Mouse (Mus musculus): ENCODE measurements at regions not wholly inside any gene's neighbourhood (a gene's known extent, or its start where the extent isn't known, plus 50 kb on each side); places are given as distances from the start of the nearest gene placed in this dataset.
A peak's percentile ranks its signal among the peaks of the same experiment; 100 is the strongest.

DNA sequence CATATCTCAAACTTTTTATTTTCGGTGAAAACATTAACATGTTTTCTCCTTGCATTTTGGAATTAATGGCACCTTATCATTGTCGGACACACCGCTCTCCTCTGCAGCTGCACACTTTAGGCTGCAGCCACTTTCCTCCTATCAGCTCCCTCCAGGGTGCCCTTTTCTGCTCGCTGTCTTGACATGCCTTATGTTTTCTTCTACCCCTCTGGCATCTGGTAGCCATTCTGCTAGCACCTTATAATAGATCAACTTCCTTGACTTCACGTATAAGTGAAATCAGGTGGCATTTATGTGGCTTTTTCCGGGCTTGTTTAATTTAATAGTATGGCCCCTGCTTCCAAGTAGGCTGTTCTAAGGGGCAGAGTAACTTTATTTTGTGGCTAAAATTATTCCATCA, 747.8 kb downstream of the Slitrk6 start:
- DNase-seq (ENCODE audit: low spot score) = no peak

DNA sequence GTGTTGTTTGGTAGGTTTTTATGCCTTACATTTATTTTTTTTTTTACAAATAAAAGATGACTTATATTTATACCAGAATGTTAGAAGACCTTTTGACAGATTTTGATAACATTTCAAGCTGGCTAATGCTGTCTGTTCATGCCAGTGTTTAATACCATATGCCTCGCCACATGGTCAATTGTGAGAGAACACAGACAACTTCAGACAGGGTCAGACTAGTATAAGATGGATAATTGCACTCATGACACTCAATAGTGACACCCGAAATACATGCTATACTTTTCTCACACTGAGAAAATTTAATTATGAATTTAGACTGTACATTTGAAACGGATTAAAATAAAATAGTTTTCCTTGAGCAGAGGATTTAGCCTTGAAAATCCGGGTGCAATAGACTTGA, 769.9 kb downstream of the Slitrk6 start:
- no peak for DNase-seq (ENCODE audit: low spot score)

DNA sequence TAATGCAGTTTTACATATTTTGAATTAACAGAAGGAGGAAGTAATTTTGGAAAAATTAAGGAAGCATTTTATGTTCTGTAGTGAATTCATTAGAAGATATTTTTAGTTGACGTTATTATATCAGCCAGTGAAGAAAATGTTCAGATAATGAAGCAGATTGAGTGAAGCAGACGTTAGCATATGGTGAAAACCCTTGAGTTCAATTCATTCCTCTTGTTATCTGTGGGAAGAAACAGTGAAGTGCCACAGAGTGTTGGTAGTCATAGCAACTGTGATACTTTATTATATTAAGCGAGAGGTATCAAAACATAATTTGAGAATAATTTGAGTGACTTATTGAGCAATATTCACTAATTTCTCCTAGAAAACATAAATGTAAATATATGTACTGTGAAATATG, 796.9 kb downstream of the Slitrk6 start:
- peak; percentile 12 for DNase-seq (ENCODE audit: low spot score)

DNA sequence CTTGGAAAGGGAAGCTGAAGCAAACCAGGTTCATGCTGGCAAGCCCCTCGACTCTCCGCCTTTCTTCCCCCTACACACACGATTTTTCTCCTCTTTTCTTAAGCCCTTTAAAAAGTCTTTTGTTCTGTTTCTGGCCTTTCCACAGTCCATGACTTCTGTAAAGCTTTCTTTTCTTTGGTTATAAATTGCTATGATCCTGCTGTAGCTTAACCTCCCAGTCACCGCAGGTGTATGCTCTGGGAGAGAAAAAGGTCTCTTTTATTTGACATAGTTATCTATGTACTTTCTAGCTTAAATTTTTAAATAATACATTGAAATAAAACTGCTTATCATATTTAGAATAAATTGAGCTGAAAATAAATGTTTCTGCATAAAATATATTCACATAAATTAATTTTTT, 813.0 kb downstream of the Slitrk6 start:
- DNase-seq (ENCODE audit: low spot score) = no peak

DNA sequence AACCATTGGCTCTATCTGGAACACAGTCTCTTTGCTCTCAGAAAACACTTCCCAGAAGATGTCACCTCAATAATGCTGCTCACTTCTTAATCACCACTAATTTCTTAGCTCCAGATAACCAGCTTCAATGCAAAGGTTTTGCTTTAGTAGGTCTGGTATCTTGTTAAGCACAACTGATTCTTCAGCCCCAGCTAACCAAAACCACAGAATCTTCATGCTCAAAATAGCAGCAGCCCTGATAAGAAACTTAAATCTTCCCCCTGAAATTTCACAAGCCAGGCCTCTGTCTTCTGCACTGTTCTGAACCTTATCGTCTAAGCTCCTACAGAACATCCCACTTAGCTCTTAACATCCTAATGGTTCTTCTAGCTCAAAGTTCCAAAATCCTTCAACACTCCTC, 813.8 kb downstream of the Slitrk6 start:
- no peak for DNase-seq (ENCODE audit: low spot score)

DNA sequence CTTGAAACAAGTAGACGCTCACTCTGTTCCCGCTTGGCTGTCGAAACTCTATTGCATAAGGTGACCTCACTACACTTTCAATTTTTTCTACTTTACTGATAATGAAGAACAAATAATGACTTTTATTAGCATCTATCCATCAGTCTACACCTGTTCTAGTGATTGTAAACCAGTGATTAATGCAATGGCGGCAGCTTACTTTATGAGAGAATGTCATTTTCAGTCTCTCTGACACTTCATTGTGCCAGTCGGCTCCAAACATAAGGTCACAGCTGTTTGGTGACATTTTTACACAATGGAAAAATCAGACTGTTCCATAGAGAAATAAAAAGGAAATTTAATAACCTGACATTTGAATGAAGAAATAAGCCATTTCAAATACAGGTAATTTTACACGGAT, 817.5 kb downstream of the Slitrk6 start:
- no peak for DNase-seq (ENCODE audit: low spot score)

DNA sequence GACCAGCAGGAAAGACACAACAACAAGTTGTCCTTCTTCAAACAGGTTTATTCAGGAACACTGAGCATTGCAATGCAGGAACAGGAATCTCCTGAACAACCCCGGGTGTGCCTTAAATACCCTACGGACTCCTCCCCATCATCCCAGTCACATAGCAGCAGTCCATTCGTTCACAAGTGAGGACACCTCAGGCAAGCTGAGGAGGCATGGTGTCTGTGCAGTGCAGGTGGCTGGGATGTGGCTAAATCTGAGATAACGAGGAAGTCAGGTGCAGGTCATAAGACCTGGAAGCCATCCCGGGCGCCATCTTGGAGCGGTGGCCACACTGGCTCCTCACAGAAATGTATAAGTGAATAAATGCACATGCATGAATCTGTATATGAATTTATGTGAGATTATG, 826.0 kb downstream of the Slitrk6 start:
- no peak for DNase-seq (ENCODE audit: low spot score)

DNA sequence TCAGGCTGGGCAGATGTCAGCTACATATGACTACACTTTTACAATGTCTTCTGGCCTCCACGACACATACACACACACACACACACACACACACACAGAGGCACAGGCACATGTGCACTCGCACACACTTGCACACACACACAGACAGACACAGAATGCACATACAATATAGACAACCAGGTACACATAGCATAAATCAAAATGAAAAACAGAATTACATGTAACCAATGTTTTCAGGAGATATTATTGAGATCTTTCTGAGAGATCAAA, 863.1 kb downstream of the Slitrk6 start:
- DNase-seq (ENCODE audit: low spot score) = no peak

DNA sequence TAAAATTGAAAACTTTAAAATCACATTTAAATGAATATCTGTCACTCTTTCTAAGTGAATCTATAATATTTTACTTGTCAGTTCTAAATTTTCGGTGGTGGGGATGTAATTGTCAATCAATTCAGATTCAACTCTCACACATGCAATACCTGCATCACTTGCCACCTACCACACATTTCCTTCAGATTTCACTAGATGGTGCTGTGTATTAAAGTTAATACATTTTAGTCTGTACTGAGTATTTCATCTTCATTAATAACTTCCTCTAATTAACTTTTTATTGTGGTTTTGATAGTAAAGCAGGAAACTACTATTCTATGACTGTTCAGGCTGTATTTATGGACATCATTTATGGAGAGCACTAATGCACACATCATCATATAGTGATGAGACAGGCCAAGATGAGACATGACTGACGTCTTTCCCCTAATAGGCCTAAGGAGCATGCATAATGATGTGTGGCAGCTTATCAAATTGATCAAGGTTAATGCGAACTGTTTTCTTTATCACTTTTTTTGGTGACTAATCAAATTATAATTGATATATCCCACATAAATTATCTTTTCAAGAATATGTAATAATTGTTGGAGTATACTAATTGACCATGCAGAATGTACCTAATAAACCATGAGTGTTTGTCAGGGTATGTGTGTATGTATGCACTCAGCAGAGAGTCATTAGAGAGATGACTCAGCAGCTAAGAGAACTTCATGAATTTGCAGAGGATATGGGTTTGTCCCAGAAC, 863.6 kb downstream of the Slitrk6 start:
- peak; percentile 7 for DNase-seq (ENCODE audit: low spot score)

DNA sequence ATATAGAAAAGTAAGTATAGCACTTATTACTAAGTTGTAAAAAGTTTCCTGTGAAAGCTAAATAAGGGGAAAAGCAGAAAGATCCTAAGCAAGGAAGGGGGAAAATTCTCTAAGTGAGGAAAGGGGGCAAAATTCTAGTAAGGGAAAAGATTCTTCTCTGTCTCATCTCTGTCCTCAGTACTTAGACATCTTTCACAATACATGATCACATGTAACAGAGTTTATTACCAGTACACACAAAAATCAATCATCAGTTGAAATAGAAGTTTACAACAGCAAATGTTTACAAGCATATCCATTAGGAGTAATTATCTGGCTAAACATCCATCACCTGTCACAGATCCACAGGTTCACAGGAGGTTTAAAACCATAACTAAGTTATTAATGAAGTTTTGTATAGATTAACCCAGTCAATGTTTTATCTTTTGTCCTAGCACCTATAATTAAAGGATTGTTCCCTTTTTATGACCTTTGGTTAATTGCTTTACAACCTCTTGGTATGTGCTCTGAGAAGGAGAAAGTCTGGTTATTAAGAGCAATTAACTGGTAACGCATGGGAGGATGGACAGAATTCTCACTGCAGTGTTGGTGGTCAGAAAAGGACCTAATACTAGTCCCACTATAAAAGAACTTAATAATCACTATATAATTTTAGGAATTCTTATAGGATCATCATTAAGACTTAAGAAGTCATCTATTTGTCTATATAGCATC, 877.8 kb downstream of the Slitrk6 start:
- no peak for DNase-seq (ENCODE audit: low spot score)

DNA sequence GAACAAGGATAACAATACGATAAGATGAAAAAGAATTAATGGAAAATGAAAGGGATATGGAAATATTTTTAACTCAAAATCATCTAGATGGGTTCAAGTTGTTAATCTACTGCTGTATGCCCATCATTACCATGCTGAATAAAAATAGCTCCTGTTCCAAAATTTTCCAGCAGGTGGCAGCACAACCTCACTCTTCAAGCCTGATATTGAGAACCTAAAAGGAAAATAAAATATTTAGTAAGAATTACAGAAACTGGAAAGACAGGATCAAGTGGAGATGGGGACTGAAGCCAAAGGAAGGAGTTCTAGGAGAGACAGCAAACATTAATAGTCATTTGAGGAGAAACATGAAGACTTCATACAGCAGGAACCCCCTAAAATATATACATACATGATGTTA, 880.7 kb downstream of the Slitrk6 start:
- peak; percentile 63 for DNase-seq (ENCODE audit: low spot score)

DNA sequence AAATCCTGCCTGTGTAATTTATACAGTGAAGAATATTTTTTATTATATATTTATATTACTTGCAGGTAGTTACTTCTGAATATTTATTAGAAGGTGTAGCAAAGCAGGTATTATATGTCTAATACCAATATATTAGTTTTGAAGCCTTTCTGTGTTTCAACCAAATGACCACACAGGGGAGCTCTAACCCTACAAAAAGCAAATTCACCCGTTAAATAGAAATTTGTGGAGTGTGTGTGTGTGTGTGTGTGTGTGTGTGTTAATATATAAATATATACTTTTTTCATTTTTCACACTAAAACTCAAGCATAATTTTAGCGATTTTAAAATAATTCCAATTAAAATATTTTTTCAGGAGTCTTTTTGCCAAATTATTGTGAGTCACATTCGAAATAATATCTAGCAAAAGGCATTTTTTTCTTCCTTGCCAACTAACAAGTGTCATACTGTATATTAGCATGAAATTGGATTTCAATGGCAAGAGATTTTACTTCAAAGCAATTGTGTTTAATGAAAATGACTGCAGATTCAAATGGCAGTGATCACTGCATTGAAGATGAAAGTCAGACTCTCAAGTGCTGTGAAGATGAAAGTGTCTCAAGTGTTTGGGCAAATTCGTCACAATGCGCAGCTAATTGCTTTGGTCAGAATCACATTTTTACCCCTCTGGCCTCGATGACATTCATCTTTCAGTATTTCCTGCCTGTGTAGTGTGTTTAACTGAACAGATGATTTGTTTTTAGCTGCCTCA, 914.4 kb downstream of the Slitrk6 start:
- DNase-seq (ENCODE audit: low spot score) = peak; percentile 8

DNA sequence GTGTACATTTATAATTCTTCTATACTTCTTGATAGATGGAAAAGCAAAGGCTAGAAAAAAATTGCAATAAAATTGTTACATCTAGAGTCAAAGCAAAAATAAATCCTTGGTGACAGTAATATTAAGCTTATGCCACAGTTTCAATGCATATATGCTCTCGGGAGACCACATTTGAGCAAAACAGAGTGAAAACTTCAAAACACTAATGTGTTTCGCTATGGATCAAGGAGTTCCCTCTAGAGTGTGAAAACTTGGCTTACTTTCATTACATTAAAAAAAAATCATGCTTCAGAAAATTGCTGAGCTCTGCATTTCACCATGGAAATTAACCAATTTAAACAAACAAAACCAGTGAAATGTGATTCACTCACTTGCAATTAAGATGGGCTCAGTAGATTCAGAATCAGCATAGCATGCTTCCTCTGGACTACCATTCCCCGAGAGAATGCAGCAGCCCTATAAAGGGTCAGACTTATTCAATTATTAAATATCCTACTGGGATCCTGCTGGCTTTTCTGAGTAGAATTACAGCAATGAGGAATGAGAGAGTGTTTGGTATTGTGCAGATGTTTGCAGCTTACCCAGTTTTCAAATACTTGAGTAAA, 888.7 kb upstream of the Slitrk1 start:
- no peak for DNase-seq (ENCODE audit: low spot score)

DNA sequence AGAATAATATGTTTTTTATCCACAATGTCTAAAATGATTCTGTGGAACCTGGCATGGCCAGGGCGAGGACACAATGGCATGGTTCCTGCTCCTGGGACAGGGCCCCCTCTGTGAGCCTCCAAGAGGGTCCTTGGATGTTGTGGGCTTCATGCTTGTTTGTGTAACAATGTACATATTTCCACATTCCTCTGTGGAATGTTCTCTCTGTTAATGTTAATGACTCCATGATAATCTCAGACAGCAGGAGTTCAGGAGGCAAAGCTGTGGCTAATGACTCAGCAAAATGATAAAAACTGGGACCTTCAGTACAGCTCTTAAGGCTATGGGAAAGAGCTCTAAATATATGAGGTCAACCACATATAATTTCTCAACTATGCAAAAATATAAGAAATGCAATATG, 858.3 kb upstream of the Slitrk1 start:
- DNase-seq (ENCODE audit: low spot score) = no peak

DNA sequence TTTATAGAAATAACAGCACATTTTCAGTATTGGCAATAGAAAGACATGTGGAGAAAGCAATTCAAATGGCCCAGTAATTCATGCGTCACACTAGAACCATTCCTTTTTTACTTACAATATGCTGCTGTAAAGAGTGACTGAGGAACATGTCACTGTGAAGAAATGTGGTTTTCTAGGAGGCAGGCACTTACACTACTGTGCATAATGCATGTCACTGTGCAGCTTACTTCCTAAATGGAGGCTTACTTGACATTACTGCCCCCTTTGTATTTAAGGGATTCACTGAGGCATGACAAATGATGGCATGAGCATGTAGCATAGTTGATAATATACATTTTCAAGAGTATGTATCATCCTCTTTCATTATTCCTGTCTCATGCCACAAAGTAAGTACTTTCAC, 846.9 kb upstream of the Slitrk1 start:
- DNase-seq (ENCODE audit: low spot score) = no peak

Measured in layer of hippocampus, adult 11-12 months (tissue).